Mouse (Mus musculus) kidney, adult 8-10 months (tissue): ENCODE results near the gene Notum.
"Not testable (repeated sequence)": the region's sequence is repeated elsewhere in the genome, so short reads cannot be mapped to it uniquely, and the experiment has no call there.

Experiments used
- DNase-seq, 2 experiments: peaks; one replicate each; pipeline ENCODE4 v3.0.0; 2022

Gene Notum

GRCm38 (mm10) chr11:120661076-120661460 is at the start of gene Notum:
Notum (minus strand) TSS chr11:120661175.
- no peak for DNase-seq

DNA sequence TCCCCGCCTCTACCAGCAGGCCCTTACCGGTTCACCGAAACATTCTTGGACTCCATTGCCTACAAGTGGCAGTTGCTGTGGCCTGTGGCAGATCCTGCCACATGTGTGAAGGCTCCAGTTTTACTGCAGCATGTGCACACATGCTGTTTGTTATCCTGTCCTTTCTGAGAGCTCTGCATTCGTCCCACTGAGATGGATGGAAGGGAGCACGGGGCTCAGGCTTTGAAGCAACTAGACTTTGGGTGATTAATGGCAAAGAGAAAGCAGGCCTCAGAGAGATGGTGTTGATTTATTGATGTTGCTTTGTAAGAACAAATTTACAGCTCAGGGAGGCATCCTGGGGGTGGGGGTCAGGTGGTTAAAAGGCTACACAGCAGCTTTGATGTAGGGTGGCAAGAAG is 49.7 kb upstream of the Notum start:
- no peak for DNase-seq

GRCm38 (mm10) chr11:120709551-120709950 is 48.6 kb upstream of the Notum start:
- DNase-seq, result no peak

DNA sequence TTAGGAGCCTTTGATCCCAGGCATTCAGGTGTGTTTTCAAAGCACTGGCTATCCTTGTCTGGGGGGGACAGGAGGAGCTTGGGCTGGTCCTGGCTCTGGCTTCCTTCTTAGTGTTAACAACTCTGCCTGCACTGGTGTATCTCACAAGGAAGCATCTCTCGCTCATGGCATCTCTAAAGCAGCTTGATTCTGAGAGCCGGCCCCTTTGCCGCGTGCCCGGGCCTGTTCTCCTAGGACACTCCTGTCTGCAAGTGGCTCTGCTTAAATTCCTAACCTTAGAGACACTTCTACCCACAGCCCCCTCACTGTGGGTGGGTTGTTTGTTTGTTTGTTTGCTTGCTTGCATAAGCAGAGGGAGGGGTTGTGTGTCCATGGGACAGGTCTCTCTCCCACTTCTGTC is 47.0 kb upstream of the Notum start:
- DNase-seq, result no peak

GRCm38 (mm10) chr11:120707225-120707624 is 46.2 kb upstream of the Notum start:
- no peak for DNase-seq

DNA sequence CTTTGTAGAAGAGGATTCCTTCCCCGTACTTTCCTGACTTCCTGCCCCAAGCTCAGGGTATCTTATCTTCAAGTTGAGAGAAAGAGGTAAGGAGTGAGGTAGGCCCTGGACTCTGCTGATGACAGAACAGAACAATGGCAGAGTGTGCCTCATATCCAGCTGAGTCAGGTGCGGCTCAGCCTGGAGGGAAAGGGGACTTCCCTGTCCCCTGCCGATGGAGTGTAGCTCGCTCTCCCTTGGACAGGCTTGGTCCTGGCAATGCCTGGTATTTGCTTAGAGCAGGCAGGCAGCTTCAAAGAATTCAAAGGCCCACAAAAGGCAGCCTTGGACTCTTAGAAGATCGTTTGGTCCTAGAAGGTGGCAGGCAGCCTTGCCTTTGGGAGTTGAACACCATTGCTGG is 45.1 kb upstream of the Notum start:
- DNase-seq, result no peak

DNA sequence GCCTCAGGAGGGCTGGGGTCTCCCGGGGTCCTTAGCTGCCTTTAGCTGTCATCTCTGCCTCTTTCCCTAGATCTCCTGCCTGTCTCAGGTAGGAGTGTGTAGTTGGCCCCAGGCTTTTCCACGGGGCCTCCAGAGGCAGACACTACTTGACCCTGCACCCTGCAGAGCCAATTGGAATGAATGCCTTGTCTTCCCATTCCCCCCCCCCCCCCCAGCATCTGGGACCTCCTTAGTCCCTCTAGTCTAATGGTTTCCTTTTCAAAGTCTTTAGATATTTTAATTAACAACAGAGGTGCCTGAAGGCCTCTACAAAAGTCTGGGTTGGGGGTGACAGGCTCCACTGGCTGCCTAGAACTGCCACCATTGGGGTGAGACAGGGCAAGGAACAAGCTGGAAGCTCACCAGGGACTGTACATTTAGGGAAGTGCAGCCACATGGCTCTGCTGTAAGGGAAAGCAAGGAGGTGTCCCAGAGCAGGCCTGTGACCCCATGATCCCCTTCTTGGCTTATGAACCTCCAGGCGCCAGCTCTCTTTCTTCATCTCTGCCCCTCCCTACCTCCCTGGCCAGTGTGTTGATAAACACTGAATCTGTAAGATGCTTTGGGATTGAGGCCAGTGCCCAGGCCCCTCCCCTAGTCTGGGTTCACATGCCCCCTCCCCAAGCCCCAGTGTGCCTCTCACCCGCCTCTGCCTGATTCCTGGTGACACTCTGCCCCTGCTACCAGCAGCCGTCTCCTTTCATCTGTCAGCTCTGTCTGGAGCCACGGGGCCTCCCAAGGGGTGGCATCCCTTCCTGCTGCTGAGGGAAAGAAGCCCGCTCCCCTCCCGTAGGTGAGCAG is 43.7 kb upstream of the Notum start:
- DNase-seq, result no peak

- no peak for DNase-seq
These were observed 42.9 kb upstream of the Notum start for GRCm38 (mm10) chr11:120703696-120704454.

GRCm38 (mm10) chr11:120697741-120698140 is 36.8 kb upstream of the Notum start:
- DNase-seq, result no peak

DNA sequence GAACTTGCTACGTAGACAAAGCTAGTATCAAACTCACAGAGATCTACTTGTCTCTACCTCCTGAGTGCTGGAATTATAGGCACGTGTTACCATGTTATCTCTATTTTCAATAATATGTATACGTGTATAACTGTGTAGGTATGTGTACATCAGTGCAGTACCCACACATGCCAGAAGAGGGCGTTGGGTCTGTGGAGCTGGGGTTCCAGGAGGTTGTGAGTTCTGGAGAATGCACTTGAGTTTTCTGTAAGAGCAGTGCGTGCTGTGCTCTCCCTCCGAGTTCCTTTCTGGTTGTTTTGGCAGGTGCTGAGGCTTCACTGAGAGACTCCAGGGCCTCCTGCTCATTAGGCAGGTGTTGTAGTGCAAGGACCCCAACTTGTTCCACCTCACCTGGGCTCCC is 35.6 kb upstream of the Notum start:
- DNase-seq, result no peak

- peak; percentile 72 for DNase-seq
These were observed 34.7 kb upstream of the Notum start for GRCm38 (mm10) chr11:120695641-120696040.

GRCm38 (mm10) chr11:120695184-120695583 is 34.2 kb upstream of the Notum start:
- DNase-seq, result no peak

GRCm38 (mm10) chr11:120693461-120693860 is 32.5 kb upstream of the Notum start:
- peak; percentile 44 to 55 for DNase-seq

DNA sequence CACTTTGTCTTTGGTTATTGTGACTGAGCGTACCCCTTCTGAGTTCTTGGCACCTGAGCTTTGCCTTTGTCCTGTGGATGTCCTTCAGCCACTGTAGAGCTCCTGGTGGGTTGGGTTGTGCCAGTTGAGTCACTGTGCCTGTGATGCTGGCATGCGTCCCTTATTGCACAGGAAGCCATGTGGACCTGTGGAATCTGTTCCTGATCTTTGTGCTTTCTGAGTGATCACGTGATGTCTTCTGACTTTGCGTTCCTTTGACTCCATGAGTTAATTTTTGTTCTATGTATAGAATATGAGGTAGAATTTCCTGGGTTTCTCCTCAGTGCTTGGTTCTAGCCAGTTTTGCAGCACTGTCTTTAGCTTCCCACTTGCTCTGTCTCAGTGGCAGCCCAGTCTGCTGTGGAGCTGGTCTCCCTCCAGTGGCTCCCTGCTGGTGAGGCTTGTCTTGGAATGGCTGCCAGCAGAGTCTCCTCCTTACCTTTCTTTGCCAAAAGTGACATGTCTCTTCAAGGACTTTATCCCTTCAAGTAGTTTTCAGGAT is 31.6 kb upstream of the Notum start:
- DNase-seq, result peak; percentile 80 to 85

DNA sequence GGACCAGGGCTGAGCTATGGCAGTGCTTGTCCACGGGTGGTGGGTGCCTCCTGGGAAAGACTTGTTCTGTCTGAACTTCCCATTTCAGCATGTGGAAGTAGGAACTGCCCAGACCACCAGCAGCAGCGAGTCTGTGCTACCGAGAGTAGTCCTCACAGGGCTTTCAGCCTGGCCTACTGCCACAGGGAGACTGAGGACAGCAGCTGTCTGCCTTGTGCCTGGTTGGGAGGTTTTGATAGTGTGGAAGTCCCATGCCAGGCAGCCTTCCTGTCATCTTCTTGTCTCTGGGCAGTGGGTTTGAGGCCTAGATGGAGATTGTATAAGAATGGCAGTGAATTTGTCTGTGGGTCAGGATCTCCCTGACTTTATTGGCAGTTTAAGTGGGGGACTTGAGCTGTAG is 28.4 kb upstream of the Notum start:
- DNase-seq, result no peak

DNA sequence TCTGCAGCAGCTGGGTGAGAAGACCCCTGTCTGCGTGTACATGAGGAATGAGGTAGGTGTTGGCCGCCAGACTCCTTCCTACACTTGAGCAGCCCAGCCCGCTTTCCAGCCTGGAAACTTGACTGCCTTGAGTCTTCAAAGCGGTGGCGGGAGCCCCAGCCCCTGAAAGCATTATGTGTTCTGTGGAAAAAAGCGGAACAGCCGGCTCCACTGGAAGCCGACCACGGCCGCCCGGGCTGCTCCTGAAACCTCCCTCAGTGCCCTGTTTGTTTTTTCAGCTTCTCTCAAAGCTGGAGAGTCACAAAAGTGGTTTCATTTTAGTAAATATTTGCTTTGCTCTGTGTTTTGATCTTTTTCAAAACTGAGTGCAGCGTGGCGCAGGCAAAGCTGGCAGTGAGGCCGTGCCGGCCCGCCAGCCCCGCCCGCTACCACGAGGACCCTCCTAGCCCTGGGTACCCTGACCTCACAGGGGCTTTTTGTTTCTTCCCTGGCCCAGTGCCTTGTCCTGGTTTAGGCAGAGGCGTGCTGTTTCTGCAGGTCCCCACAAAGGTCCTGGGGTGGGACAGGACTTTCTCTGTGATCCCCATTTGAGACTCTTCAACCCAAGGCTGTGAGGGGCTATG is 25.8 kb upstream of the Notum start:
- no peak for DNase-seq

DNA sequence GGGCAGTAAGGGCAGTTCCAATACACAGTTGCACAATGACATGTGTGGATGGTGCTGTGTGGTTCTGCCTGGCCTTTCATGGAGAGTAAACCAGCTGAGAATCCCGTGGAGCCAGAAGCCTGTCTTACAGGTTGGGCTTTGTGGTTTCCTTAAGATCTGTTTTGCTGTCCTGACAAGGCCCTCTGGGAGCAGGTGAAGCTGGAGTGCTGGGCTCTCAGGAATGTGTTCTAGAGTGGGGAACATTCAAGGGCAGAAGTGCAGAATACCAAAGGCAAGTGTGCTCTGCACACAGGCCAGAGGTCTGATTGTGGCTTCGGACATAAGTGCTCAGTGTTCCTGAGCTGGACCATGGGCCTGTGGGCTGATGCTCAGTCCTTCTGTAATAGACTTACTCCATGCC is 23.7 kb upstream of the Notum start:
- no peak for DNase-seq

GRCm38 (mm10) chr11:120684086-120684485 is 23.1 kb upstream of the Notum start:
- DNase-seq, result no peak

DNA sequence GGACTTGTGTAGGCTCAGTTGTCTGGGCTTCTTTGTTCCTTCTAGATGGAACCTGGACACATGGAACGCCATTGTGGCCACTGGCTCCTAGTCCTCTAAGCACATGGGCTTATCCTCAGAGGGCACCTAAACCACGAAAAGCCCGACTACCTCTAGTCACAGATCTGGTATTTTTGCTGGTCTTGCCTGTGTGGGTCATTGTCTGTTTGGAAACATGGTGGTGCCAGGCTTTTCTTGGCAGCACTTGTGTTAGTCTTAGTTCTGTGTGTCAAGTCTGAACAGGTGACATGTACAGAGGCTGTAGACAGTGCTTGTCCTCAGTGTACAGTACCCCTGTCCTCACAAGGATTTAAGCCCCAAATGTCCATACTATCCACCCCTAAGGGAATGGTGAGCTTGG is 22.6 kb upstream of the Notum start:
- no peak for DNase-seq

DNA sequence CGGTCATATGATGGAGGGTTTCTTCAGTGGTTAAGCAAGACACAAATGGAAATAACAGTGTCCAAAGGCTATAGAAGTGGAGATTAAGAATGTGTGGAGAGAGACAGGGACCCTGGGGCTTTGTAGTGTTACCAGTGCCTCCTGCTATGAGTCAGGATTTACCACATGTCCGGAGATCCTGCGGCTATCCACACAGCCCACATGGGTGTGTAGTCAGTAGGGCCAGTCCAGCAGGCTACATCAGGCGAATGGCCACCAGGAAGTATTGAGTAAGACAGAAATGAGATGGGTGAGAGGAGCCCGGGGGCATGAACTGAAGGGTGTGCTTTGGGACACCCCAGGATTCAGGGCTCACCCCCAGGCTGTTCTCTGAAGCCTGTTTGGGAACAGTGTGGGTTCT is 21.7 kb upstream of the Notum start:
- no peak for DNase-seq

DNA sequence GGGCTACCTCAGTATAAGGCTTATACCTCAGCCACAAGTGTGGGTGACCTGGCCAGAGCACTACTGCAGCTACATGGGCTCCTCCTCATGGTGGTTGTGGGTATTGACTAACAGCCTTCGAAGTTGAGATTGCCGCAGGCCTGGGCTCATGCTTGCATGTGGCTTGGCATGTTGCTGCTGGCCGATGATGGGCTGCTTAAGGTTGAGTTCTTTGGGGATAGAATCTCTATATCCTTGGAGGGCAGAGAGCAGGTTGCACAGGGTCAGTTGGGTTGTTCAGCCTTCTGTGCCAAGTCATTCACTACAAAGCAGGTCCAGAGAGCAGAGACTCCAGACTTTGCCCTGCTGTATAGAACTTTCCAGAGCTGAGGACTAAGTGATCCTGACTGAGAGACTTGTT is 18.9 kb upstream of the Notum start:
- DNase-seq, result peak; percentile 75 to 86

- no peak for DNase-seq
These were observed 16.0 kb upstream of the Notum start for GRCm38 (mm10) chr11:120676951-120677350.

GRCm38 (mm10) chr11:120675875-120676274 is 14.9 kb upstream of the Notum start:
- DNase-seq, result not testable (repeated sequence)
